Mouse (Mus musculus) midbrain, embryonic 13.5 days (tissue): ENCODE measurements at regions not wholly inside any gene's neighbourhood (a gene's known extent, or its start where the extent isn't known, plus 50 kb on each side); places are given as distances from the start of the nearest gene placed in this dataset.

Experiments used
- ATAC-seq: fragments of 200-750 bp; cut with Nextera tagmentation; 2 replicates; pipeline ENCODE4 v1.8.0; 2017; ENCODE audit warnings: mild to moderate bottlenecking, moderate TSS enrichment, moderate library complexity
- H3K27ac ChIP-seq: fragments of 300-500 bp; sonication (generic); 2 replicates; pipeline ENCODE4 v1.5.1; 2015; ENCODE audit warnings: inconsistent platforms, mild to moderate bottlenecking, moderate library complexity
- H3K27me3 ChIP-seq: fragments of 300-500 bp; sonication (generic); 2 replicates; pipeline ENCODE4 v1.6.1; 2015; ENCODE audit warnings: mild to moderate bottlenecking, inconsistent platforms
- H3K36me3 ChIP-seq: fragments of 300-500 bp; sonication (generic); 2 replicates; pipeline ENCODE4 v1.6.1; 2015; ENCODE audit warnings: mild to moderate bottlenecking, inconsistent platforms
- H3K4me1 ChIP-seq: fragments of 300-500 bp; sonication (generic); replicated peaks from 2 replicates; pipeline ENCODE4 v1.6.1; 2015; ENCODE audit warnings: inconsistent platforms
- H3K4me2 ChIP-seq: fragments of 300-500 bp; sonication (generic); replicated peaks from 2 replicates; pipeline ENCODE4 v1.6.1; 2015; ENCODE audit warnings: moderate library complexity, mild to moderate bottlenecking, inconsistent platforms
- H3K4me3 ChIP-seq: fragments of 300-500 bp; sonication (generic); replicated peaks from 2 replicates; pipeline ENCODE4 v1.5.1; 2015; ENCODE audit warnings: mild to moderate bottlenecking, inconsistent platforms
- H3K9ac ChIP-seq: fragments of 300-500 bp; sonication (generic); replicated peaks from 2 replicates; pipeline ENCODE4 v1.6.1; 2015; ENCODE audit warnings: mild to moderate bottlenecking, inconsistent platforms
- H3K9me3 ChIP-seq: fragments of 300-500 bp; sonication (generic); 2 replicates; pipeline ENCODE4 v1.6.1; 2016; ENCODE audit warnings: mild to moderate bottlenecking, inconsistent platforms
- WGBS: fragments of 180-500 bp; shearing (Covaris S2); methylation state at CpG from one replicate; pipeline ENCODE4 v1.1.7; 2015; 5-methylcytosine and 5-hydroxymethylcytosine counted together

DNA sequence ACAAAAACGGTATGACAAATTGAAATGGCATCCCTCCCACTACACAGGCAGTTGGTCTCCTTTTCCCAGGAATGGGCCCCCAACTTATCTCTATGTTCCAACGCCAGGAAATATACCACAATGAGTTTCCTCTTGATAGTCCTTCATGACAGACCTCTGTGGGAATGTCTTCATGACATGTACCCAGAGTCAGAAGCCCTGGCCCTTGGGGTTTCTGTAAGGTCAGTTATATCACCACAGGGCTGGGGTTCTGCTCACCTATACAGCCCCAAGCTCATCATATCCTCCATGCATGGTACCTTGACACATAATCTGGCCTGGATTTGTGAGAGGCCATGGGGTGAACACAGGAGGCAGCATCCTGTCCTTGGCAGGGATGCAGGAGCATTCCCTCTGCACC is 64.2 kb upstream of the Irx6 start:
- ATAC-seq: no peak
- Histone ChIP-seq H3K4me2 (no peak overlapping the region), H3K9me3 (no peaks in the 10 kb centered on the region), H3K4me3 (no peak overlapping the region), H3K4me1 (no peaks in the 10 kb centered on the region), H3K27me3 (no peaks in the 10 kb centered on the region), H3K9ac (no peak overlapping the region), H3K36me3 (no peaks in the 10 kb centered on the region), H3K27ac (no peak overlapping the region)
- WGBS: 82% methylated on average over 2 of the region's 2 CpGs

DNA sequence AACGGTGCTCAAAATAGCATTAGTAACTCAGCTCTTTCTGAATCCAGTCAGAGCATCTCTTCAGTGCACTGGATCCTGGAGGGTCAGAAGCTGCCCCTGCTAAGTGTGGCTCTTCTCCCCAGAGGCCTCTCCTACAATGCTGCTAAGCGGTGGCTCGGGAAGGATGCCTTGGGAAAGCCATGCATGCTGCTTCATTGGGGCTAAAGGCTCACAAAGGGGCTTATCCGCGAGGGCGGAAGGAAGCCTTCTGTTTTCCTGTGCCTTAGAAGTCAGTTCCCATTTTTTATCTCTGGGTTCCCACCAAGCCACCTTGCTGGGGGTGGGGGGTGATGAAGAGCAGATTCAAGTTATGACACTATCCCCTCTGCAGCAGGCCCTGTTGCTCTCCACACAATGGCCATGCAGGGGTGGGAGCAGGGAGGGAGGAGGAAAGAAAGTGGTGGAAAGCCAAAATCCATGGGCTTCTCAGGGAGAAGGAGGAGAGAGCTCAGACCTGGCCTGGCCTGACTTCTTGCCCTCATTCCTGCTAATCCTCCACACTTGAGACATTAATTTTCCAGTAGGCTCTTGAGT is 63.5 kb upstream of the Irx6 start:
- H3K4me1 ChIP-seq: no peaks in the 10 kb centered on the region
- no peak overlapping the region for H3K4me3 ChIP-seq
- H3K9me3 ChIP-seq: no peaks in the 10 kb centered on the region
- H3K36me3 ChIP-seq: no peaks in the 10 kb centered on the region
- 36% methylated on average over 6 of the region's 6 CpGs for WGBS
- no peak for ATAC-seq
- H3K4me2 ChIP-seq: no peak overlapping the region
- H3K9ac ChIP-seq: no peak overlapping the region
- no peak overlapping the region for H3K27ac ChIP-seq
- no peaks in the 10 kb centered on the region for H3K27me3 ChIP-seq

DNA sequence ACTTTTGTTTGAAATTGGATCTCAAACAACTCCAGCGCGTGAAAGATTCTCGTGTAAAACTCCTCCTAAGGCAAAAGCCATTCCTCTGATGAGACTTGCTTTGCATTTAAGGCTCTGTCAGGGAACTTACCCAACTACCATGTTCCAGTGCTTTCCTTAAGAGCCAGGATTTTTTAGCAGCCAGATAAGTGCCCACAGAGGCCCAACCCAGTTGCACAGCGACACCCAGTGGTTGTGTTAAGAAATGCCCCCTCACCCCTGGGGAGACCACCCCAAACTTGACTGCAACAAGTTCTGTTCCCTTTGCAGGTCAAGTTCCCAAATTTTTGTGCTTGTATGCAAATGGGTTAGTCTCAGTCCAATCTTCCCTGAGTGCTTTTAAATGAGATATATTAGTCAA is 60.6 kb upstream of the Irx6 start:
- 56% methylated on average over 4 of the region's 4 CpGs for WGBS
- H3K9me3 ChIP-seq: no peaks in the 10 kb centered on the region
- H3K4me1 ChIP-seq: no peaks in the 10 kb centered on the region
- no peak overlapping the region for H3K9ac ChIP-seq
- H3K27me3 ChIP-seq: no peaks in the 10 kb centered on the region
- no peak for ATAC-seq
- no peak overlapping the region for H3K27ac ChIP-seq
- no peak overlapping the region for H3K4me2 ChIP-seq
- no peaks in the 10 kb centered on the region for H3K36me3 ChIP-seq
- no peak overlapping the region for H3K4me3 ChIP-seq

DNA sequence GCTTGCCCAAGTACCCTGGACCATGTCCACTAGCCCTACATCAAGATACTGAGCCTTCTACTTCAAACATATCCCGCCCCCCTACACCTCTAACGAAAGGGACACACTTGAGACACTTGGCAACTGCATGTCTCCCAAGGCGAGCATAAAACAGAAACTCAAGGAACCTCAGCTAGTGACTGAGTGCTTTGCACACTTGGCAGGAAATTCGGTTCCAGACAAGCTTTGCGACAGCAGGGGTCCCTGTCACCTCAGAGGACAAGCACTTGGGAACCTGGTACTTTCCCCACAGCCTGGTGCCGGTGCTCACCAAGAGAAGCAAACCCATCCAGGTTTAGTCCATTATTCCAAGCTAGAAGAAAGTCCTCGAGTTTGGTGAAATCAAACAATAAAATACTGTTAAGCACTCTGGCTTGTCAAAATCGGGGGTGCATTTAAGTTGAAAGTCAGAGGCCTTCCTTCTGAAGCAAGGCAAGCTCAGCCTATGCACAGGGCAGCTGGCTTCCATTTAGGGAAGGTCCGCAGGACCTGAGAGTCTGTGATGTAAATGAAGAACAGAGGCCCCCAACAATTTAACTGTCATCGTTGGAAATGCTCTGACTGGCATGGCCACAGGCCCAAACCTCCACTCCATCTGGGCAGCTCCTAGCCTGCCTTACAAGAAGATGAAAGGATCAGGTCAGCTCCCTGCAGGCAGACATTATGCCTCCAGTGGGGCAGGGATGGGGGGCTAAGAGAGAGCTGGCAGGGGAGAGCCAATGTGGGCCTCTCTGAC is 57.6 kb upstream of the Irx6 start:
- no peaks in the 10 kb centered on the region for H3K4me1 ChIP-seq
- 71% methylated on average over 10 of the region's 10 CpGs for WGBS
- no peak overlapping the region for H3K4me2 ChIP-seq
- H3K9me3 ChIP-seq: no peaks in the 10 kb centered on the region
- H3K27me3 ChIP-seq: no peaks in the 10 kb centered on the region
- no peak for ATAC-seq
- no peak overlapping the region for H3K27ac ChIP-seq
- no peak overlapping the region for H3K9ac ChIP-seq
- no peak overlapping the region for H3K4me3 ChIP-seq
- H3K36me3 ChIP-seq: no peaks in the 10 kb centered on the region

DNA sequence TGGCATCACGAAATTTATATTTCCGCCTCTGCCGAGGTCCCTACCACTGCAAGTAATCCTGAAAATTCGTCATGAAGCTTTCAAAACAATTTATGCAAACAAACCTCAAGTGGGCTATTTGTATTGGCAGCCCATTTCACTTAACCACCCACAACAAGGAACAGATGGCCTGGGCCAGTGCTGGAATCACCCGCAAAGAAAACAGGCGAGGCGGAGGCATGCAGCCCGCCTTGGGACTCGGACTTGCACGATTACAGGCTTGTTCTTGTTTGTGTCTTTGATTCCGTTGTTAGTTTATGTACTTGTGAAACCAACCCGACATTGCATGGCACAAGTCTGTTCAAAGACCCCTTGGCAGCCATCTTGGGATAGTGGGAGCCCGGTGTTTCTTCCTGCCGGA is 55.8 kb upstream of the Irx6 start:
- ATAC-seq: no peak
- Histone ChIP-seq H3K4me3 (no peak overlapping the region), H3K4me1 (no peaks in the 10 kb centered on the region), H3K27ac (no peak overlapping the region), H3K4me2 (no peak overlapping the region), H3K27me3 (no peaks in the 10 kb centered on the region), H3K36me3 (no peaks in the 10 kb centered on the region), H3K9ac (no peak overlapping the region), H3K9me3 (no peaks in the 10 kb centered on the region)
- WGBS: 85% methylated on average over 14 of the region's 14 CpGs
